Mouse (Mus musculus): ENCODE results near the gene Chchd6.

Gene Chchd6

GRCm38 (mm10) chr6:89585696-89586095 is 9.8 kb downstream of the Chchd6 start:
- DNase-seq (ENCODE audit: low spot score), result no peak

- no peak for DNase-seq (ENCODE audit: low spot score)
Measured at GRCm38 (mm10) chr6:89584634-89585409, 10.6 kb downstream of the Chchd6 start.

- DNase-seq (ENCODE audit: low spot score), result no peak
Measured at GRCm38 (mm10) chr6:89583170-89583569, 12.3 kb downstream of the Chchd6 start.

GRCm38 (mm10) chr6:89574641-89575040 is 20.8 kb downstream of the Chchd6 start:
- no peak for DNase-seq (ENCODE audit: low spot score)

GRCm38 (mm10) chr6:89573768-89574167 is 21.7 kb downstream of the Chchd6 start:
- no peak for DNase-seq (ENCODE audit: low spot score)

- no peak for DNase-seq (ENCODE audit: low spot score)
Measured at GRCm38 (mm10) chr6:89572921-89573636, 22.4 kb downstream of the Chchd6 start.

- no peak for DNase-seq (ENCODE audit: low spot score)
Measured at GRCm38 (mm10) chr6:89569370-89569769, 26.1 kb downstream of the Chchd6 start.

GRCm38 (mm10) chr6:89566740-89567139 is 28.7 kb downstream of the Chchd6 start:
- no peak for DNase-seq (ENCODE audit: low spot score)

- no peak for DNase-seq (ENCODE audit: low spot score)
Measured at GRCm38 (mm10) chr6:89563381-89563780, 32.1 kb downstream of the Chchd6 start.

- DNase-seq (ENCODE audit: low spot score), result no peak
Measured at GRCm38 (mm10) chr6:89560826-89561225, 34.6 kb downstream of the Chchd6 start.

GRCm38 (mm10) chr6:89557654-89558053 is 37.8 kb downstream of the Chchd6 start:
- DNase-seq (ENCODE audit: low spot score), result no peak

- DNase-seq (ENCODE audit: low spot score), result no peak
Measured at GRCm38 (mm10) chr6:89556566-89556965, 38.9 kb downstream of the Chchd6 start.

- no peak for DNase-seq (ENCODE audit: low spot score)
Measured at GRCm38 (mm10) chr6:89555971-89556370, 39.5 kb downstream of the Chchd6 start.

GRCm38 (mm10) chr6:89554029-89554428 is 41.4 kb downstream of the Chchd6 start:
- no peak for DNase-seq (ENCODE audit: low spot score)

- DNase-seq (ENCODE audit: low spot score), result peak; percentile 78
Measured at GRCm38 (mm10) chr6:89553012-89553704, 42.3 kb downstream of the Chchd6 start.

- DNase-seq (ENCODE audit: low spot score), result no peak
Measured at GRCm38 (mm10) chr6:89552321-89553011, 43.0 kb downstream of the Chchd6 start.

GRCm38 (mm10) chr6:89549157-89549556 is 46.3 kb downstream of the Chchd6 start:
- DNase-seq (ENCODE audit: low spot score), result no peak

GRCm38 (mm10) chr6:89547951-89548350 is 47.5 kb downstream of the Chchd6 start:
- DNase-seq (ENCODE audit: low spot score), result no peak

- DNase-seq (ENCODE audit: low spot score), result no peak
Measured at GRCm38 (mm10) chr6:89538102-89538751, 57.2 kb downstream of the Chchd6 start.

- no peak for DNase-seq (ENCODE audit: low spot score)
Measured at GRCm38 (mm10) chr6:89535626-89536225, 59.7 kb downstream of the Chchd6 start.

- no peak for DNase-seq (ENCODE audit: low spot score)
Measured at GRCm38 (mm10) chr6:89524766-89525165, 70.7 kb downstream of the Chchd6 start.
